32 mouse cellular contexts compared by ENCODE assay signal in genomic region chr11:6104734-6105133, GRCm38 (mm10). TPM values are rescaled to one million over a fixed set of nuclear protein-coding genes. Genes with fewer than 3 reads are reported as not detected.
A peak's percentile ranks its signal among the peaks of the same experiment; 100 is the strongest.
DNase-seq lines count a peak whose midpoint lies in the region; ATAC-seq lines count a peak whose summit lies in the region.
"Had no signal": no experiment of that assay in that cellular context is flagged by ENCODE, and none has a peak within 500 bp of the region (broad histone marks: within the 10 kb centered on the region; RNA-seq: fewer than 3 reads in every experiment).

No protein-coding gene starts in this region.

- H3K4me2 ChIP-seq in midbrain, embryonic 11.5 days = no peak overlapping the region
- no peak overlapping the region for H3K4me2 ChIP-seq in midbrain, embryonic 16.5 days (ENCODE audit: low read length)
- H3K4me2 ChIP-seq in liver, embryonic 12.5 days = no peak overlapping the region
- H3K4me2 ChIP-seq: embryonic facial prominence, embryonic 12.5 days; forebrain, embryonic 15.5 days; intestine, embryonic 15.5 days; liver, embryonic 13.5 days had no signal

- H3K36me3 ChIP-seq in midbrain, embryonic 11.5 days (ENCODE audit: control insufficient read depth, insufficient read depth, low read length) = peaks cover 7% of the 10 kb centered on the region; the same call in 1 of the 2 replicates
- H3K36me3 ChIP-seq in midbrain, embryonic 16.5 days (ENCODE audit: control insufficient read depth, insufficient read depth, low read length) = peaks cover 10% of the 10 kb centered on the region
- peaks cover 32% of the 10 kb centered on the region for H3K36me3 ChIP-seq in liver, embryonic 12.5 days

- WGBS in midbrain, embryonic 11.5 days = 82% methylated on average over 5 of the region's 5 CpGs
- WGBS in midbrain, embryonic 16.5 days = 83% methylated on average over 5 of the region's 5 CpGs
- WGBS in liver, embryonic 12.5 days (ENCODE audit: insufficient replicate concordance) = 78% methylated on average over 5 of the region's 5 CpGs

- no peak overlapping the region for H3K9ac ChIP-seq in midbrain, embryonic 11.5 days (ENCODE audit: low read length)
- no peak overlapping the region for H3K9ac ChIP-seq in midbrain, embryonic 16.5 days (ENCODE audit: low read depth, low read length)
- H3K9ac ChIP-seq in liver, embryonic 12.5 days = no peak overlapping the region
- H3K9ac ChIP-seq: embryonic facial prominence, embryonic 12.5 days; forebrain, embryonic 15.5 days; intestine, embryonic 15.5 days; liver, embryonic 13.5 days had no signal

- no peaks in the 10 kb centered on the region for H3K4me1 ChIP-seq in midbrain, embryonic 11.5 days (ENCODE audit: control insufficient read depth, insufficient read depth, low read length)
- no peaks in the 10 kb centered on the region for H3K4me1 ChIP-seq in midbrain, embryonic 16.5 days (ENCODE audit: control insufficient read depth, insufficient read depth, low read length)
- H3K4me1 ChIP-seq in liver, embryonic 12.5 days = no peaks in the 10 kb centered on the region
- H3K4me1 ChIP-seq: embryonic facial prominence, embryonic 12.5 days; forebrain, embryonic 15.5 days; intestine, embryonic 15.5 days; liver, embryonic 13.5 days had no signal

- H3K4me3 ChIP-seq in midbrain, embryonic 11.5 days (ENCODE audit: low read depth, low read length) = no peak overlapping the region
- no peak overlapping the region for H3K4me3 ChIP-seq in midbrain, embryonic 16.5 days (ENCODE audit: low read depth, low read length)
- no peak overlapping the region for H3K4me3 ChIP-seq in liver, embryonic 12.5 days
- H3K4me3 ChIP-seq: embryonic facial prominence, embryonic 12.5 days; forebrain, embryonic 15.5 days; hindbrain, embryonic 10.5 days; intestine, embryonic 15.5 days; left cerebral cortex, adult 2 months; liver, embryonic 13.5 days; megakaryocyte, embryonic 14.5 days had no signal

- H3K9me3 ChIP-seq in midbrain, embryonic 11.5 days (ENCODE audit: control insufficient read depth, low read length) = no peaks in the 10 kb centered on the region
- no peaks in the 10 kb centered on the region for H3K9me3 ChIP-seq in midbrain, embryonic 16.5 days (replicated peaks; ENCODE audit: control insufficient read depth, low read length, poor library complexity, severe bottlenecking)
- no peaks in the 10 kb centered on the region for H3K9me3 ChIP-seq in liver, embryonic 12.5 days (replicated peaks)
- H3K9me3 ChIP-seq: embryonic facial prominence, embryonic 12.5 days; forebrain, embryonic 15.5 days; hindbrain, embryonic 10.5 days; intestine, embryonic 15.5 days; liver, embryonic 13.5 days; megakaryocyte, embryonic 14.5 days had no signal

- no peaks in the 10 kb centered on the region for H3K27me3 ChIP-seq in midbrain, embryonic 11.5 days (ENCODE audit: control insufficient read depth, insufficient read depth, low read length)
- no peaks in the 10 kb centered on the region for H3K27me3 ChIP-seq in midbrain, embryonic 16.5 days (ENCODE audit: control insufficient read depth, insufficient read depth, low read depth, low read length)
- no peaks in the 10 kb centered on the region for H3K27me3 ChIP-seq in liver, embryonic 12.5 days (replicated peaks)
- H3K27me3 ChIP-seq: CH12.LX; embryonic facial prominence, embryonic 12.5 days; forebrain, embryonic 15.5 days; intestine, embryonic 15.5 days; liver, embryonic 13.5 days; megakaryocyte, embryonic 14.5 days had no signal

- DNase-seq in cerebellum, postnatal 10 days = peak; percentile 79 to 86
- peak; percentile 53 for DNase-seq in midbrain, embryonic 11.5 days (ENCODE audit: low spot score, missing footprints)
- peak; percentile 44 for DNase-seq in layer of hippocampus, adult 9-10 months (ENCODE audit: low spot score)
- no peak for DNase-seq in adrenal gland, postnatal 25 days
- no peak for DNase-seq in gastrocnemius, adult 8-10 months (ENCODE audit: low spot score in 2 of 2)
- DNase-seq: adrenal gland, adult 2 months; cerebellum, adult 2 months; embryo, embryonic 11 days; gastrocnemius, postnatal 14 days; heart, postnatal 14 days; kidney, adult 2 months; kidney, postnatal 4 days; liver, embryonic 13.5 days; lung, adult 18-20 months; lung, postnatal 4 days; midbrain, embryonic 14.5 days; thymus, adult 2 months; thymus, postnatal 36 days had no signal

- ATAC-seq in cerebellum, adult (ENCODE audit: insufficient number of reproducible peaks, low FRiP score, low TSS enrichment) = no peak
- ATAC-seq in midbrain, embryonic 11.5 days (ENCODE audit: low FRiP score) = no peak
- no peak for ATAC-seq in midbrain, embryonic 16.5 days
- no peak for ATAC-seq in liver, embryonic 12.5 days
- ATAC-seq: activated CD4-positive, CD25-positive, alpha-beta regulatory T cell, adult 4 months; forebrain, embryonic 15.5 days; hindbrain, embryonic 16.5 days; intestine, embryonic 15.5 days; lung, postnatal 0 days had no signal

- no peak overlapping the region for H3K27ac ChIP-seq in midbrain, embryonic 11.5 days (ENCODE audit: low read depth, low read length)
- no peak overlapping the region for H3K27ac ChIP-seq in midbrain, embryonic 16.5 days (ENCODE audit: low read length)
- H3K27ac ChIP-seq in liver, embryonic 12.5 days = no peak overlapping the region
- H3K27ac ChIP-seq: embryonic facial prominence, embryonic 12.5 days; forebrain, embryonic 15.5 days; hindbrain, embryonic 10.5 days; intestine, embryonic 15.5 days; kidney, postnatal 0 days; left cerebral cortex, adult 2 months; liver, embryonic 13.5 days had no signal

RNA-seq across cellular contexts. Expression of gene Camk2b, which starts 38.6 kb away (rescaled TPM):
- 2.4 and 2.5 TPM in 2 replicates for polyA plus RNA-seq in midbrain, embryonic 11.5 days (2014; fragmentation: Nextera tagmentation; extraction: Ambion mirVana)
- polyA plus RNA-seq in midbrain, embryonic 16.5 days (2015; fragmentation: Nextera tagmentation; extraction: Ambion mirVana) = 150 and 163 TPM in 2 replicates
- polyA plus RNA-seq in liver, embryonic 12.5 days (2016; fragmentation: Nextera tagmentation; extraction: Ambion mirVana) = 0.19 and 0.43 TPM in 2 replicates
- total RNA-seq in adrenal gland, postnatal 25 days (2021) = 10.0 and 13.6 TPM in 2 replicates
- total RNA-seq in gastrocnemius, adult 8-10 months (2022) = 100 to 1,000 TPM; 146 to 169 (median 160) TPM

Comparison
In these comparisons a context has a peak if more than half of its experiments do, and no peak if none do; other contexts are left out.
1. RNA of gene Camk2b, which starts 38.6 kb away (polyA plus RNA-seq): 150 to 163 TPM in midbrain, embryonic 16.5 days; 2.4 to 2.5 TPM in midbrain, embryonic 11.5 days and 0.19 to 0.43 TPM in liver, embryonic 12.5 days; every median in the first group is over 10 times any median in the second.
2. DNase-seq: peak in cerebellum, postnatal 10 days (2 of 2), midbrain, embryonic 11.5 days (single experiment) and layer of hippocampus, adult 9-10 months (single experiment); none in adrenal gland, postnatal 25 days (single experiment) and gastrocnemius, adult 8-10 months (0 of 2).